Mouse (Mus musculus): ENCODE results near the gene Hipk2. TPM values are rescaled to one million over a fixed set of nuclear protein-coding genes. Genes with fewer than 3 reads are reported as not detected.

Gene Hipk2
- polyA plus RNA-seq, 1 experiment from 2014 or later: 13.7 TPM

DNA sequence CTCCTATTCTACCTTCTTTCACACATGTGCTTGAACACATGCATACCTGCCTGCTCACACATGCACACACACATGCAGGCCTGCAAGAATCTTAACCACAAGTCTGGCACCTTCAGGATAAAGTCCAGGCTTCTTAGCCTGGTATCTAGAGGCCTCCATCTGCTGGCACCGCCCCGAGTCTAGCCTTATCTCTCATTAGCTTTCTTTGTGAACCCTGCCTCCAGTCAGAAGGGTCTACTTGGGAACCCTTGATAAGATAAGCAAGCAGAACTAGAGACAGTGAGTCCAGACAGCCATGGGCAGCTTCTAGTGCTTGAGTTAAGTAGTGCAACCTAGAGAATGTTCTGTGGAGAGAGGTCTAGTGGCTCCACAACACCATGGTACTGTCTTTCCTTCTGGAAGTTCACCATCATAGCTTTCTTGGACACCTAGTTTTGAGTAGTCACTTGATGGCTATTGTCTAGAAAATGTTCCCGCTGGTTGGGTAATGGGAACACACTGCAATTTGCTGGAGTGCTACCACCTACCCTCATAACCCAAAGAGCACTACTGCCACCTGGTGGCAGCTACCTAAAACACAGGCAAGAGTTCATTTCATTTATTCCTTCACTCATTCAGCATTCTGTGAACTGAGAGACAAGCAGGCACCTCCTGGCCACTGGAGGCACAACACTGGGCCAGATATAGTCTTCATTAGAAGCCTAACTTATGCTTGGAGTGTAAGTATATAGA lies 35.0 kb upstream of the Hipk2 start:
- WGBS: 56% methylated on average over 3 of the region's 3 CpGs
- peak; percentile 66 for ATAC-seq (ENCODE audit: low FRiP score, low TSS enrichment)

DNA sequence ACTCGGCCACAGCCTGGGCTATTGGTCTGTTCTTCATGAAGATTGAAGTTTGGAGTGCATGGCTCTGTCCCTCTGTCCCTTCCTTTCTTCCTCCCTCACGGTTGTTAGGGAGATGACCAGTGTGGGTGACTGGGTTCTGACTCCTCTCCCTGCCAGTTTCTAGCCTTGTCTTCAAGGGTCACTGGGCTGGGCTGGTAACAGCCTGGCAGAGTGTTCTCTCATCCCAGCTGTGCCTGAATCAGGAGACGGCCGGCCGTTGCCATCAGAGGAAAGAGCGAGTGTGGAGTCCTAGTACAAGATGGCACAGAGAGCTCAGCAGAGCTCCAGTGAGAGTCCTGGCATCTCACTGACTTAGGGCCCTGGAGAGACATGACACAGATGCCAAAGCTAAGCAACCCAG lies 32.4 kb upstream of the Hipk2 start:
- Histone ChIP-seq H3K4me3 (ENCODE audit: low read depth, low read length) (no peak overlapping the region), H3K4me1 (replicated peaks; ENCODE audit: control insufficient read depth, insufficient read depth) (no peaks in the 10 kb centered on the region; the same call in 1 of the 2 replicates), H3K27ac (replicated peaks) (no peak overlapping the region), H3K9ac (ENCODE audit: low read length) (no peak overlapping the region), H3K4me2 (replicated peaks; ENCODE audit: low read depth) (no peak overlapping the region), H3K9me3 (ENCODE audit: control insufficient read depth, low read length) (no peaks in the 10 kb centered on the region), H3K27me3 (ENCODE audit: control insufficient read depth, insufficient read depth, low read length) (no peaks in the 10 kb centered on the region), H3K36me3 (ENCODE audit: control insufficient read depth, insufficient read depth, low read length) (no peaks in the 10 kb centered on the region)
- no peak for ATAC-seq (ENCODE audit: low FRiP score, low TSS enrichment)
- TF ChIP-seq EP300 (optimal IDR thresholded peaks at IDR 0.05) (no peak), CTCF (IDR thresholded peaks at IDR 0.05; ENCODE audit: low read depth) (no peak)
- 78% methylated on average over 6 of the region's 6 CpGs for WGBS
- no peak for DNase-seq (ENCODE audit: low spot score)

More for the DNA sequence above, 35.0 kb upstream of the Hipk2 start:
- H3K27ac ChIP-seq (replicated peaks): no peak overlapping the region
- no peaks in the 10 kb centered on the region for H3K36me3 ChIP-seq (ENCODE audit: control insufficient read depth, insufficient read depth, low read length)
- H3K4me1 ChIP-seq (replicated peaks; ENCODE audit: control insufficient read depth, insufficient read depth): no peaks in the 10 kb centered on the region; the same call in 1 of the 2 replicates
- peak; percentile 81 for DNase-seq (ENCODE audit: low spot score)
- no peaks in the 10 kb centered on the region for H3K9me3 ChIP-seq (ENCODE audit: control insufficient read depth, low read length)
- H3K27me3 ChIP-seq (ENCODE audit: control insufficient read depth, insufficient read depth, low read length): no peaks in the 10 kb centered on the region
- H3K4me3 ChIP-seq (ENCODE audit: low read depth, low read length): no peak overlapping the region
- no peak overlapping the region for H3K4me2 ChIP-seq (replicated peaks; ENCODE audit: low read depth)
- TF ChIP-seq CTCF (IDR thresholded peaks at IDR 0.05; ENCODE audit: low read depth) (peak; percentile 89), EP300 (optimal IDR thresholded peaks at IDR 0.05) (no peak)
- no peak overlapping the region for H3K9ac ChIP-seq (ENCODE audit: low read length)

DNA sequence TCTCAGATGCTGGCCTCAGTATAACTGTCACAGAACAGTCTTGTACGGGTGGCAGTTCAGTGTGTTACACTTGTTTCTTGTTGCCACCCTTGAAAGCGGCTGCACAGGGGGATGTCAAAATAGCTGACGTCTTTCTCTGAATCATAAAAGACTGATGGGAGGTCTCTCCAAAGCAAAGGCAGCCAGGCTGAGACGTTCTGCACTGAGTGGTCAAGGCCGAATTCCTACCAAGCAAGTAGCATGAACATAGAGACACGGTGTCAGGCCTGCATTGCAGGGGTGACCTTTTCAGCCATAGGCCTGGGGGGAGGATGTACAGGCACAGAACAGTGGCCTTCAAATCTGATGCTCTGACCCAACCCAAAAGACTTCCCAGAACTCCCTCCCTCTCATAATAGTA lies 30.0 kb upstream of the Hipk2 start:
- DNase-seq (ENCODE audit: low spot score) (no peak), ATAC-seq (ENCODE audit: low FRiP score, low TSS enrichment) (no peak)
- no peak overlapping the region for H3K4me2 ChIP-seq (replicated peaks; ENCODE audit: low read depth)
- no peaks in the 10 kb centered on the region for H3K9me3 ChIP-seq (ENCODE audit: control insufficient read depth, low read length)
- H3K27ac ChIP-seq (replicated peaks): no peak overlapping the region
- WGBS: 90% methylated on average over 6 of the region's 6 CpGs
- H3K9ac ChIP-seq (ENCODE audit: low read length): no peak overlapping the region
- H3K27me3 ChIP-seq (ENCODE audit: control insufficient read depth, insufficient read depth, low read length): no peaks in the 10 kb centered on the region
- no peaks in the 10 kb centered on the region for H3K36me3 ChIP-seq (ENCODE audit: control insufficient read depth, insufficient read depth, low read length)
- peaks cover 4% of the 10 kb centered on the region; the same call in 1 of the 2 replicates for H3K4me1 ChIP-seq (replicated peaks; ENCODE audit: control insufficient read depth, insufficient read depth)
- no peak overlapping the region for H3K4me3 ChIP-seq (ENCODE audit: low read depth, low read length)
- no peak for TF ChIP-seq EP300 (optimal IDR thresholded peaks at IDR 0.05)
- TF ChIP-seq CTCF (IDR thresholded peaks at IDR 0.05; ENCODE audit: low read depth): no peak

DNA sequence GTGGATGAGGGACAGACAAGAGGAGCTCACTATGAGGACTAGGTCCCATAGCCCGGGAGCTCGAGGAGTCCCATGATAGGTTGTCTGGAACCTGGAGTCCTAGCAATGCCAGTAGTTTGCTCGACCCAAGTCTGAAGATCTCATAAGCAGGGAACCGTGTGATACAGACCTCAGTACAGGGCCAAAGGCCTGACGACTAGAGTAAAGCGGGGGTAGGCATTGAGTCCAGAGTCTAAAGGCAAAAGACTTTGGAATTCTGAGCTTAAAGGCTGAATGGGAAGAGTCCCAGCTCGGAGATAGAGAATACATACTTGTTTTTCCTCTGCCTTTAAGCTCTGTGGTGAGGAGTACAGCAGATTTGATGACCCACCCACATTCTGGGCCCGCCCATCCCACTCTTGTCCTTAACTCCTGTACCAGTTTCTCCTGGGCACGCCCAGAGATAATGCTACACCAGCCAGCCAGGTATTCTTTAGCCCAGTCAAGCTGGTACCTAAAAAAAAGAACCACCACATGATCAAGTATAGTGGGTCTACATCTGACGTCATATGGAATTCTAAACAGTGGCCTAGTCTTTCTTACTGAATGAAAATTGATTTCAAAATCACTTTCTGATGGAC lies 27.0 kb upstream of the Hipk2 start:
- H3K4me1 ChIP-seq (replicated peaks; ENCODE audit: control insufficient read depth, insufficient read depth): peaks cover 4% of the 10 kb centered on the region; the same call in 1 of the 2 replicates
- TF ChIP-seq CTCF (IDR thresholded peaks at IDR 0.05; ENCODE audit: low read depth) (no peak), EP300 (optimal IDR thresholded peaks at IDR 0.05) (no peak)
- H3K36me3 ChIP-seq (ENCODE audit: control insufficient read depth, insufficient read depth, low read length): no peaks in the 10 kb centered on the region
- H3K27me3 ChIP-seq (ENCODE audit: control insufficient read depth, insufficient read depth, low read length): no peaks in the 10 kb centered on the region
- ATAC-seq (ENCODE audit: low FRiP score, low TSS enrichment) (peak; percentile 63; the same call in 1 of the 2 replicates), DNase-seq (ENCODE audit: low spot score) (peak; percentile 60)
- no peaks in the 10 kb centered on the region for H3K9me3 ChIP-seq (ENCODE audit: control insufficient read depth, low read length)
- no peak overlapping the region for H3K4me3 ChIP-seq (ENCODE audit: low read depth, low read length)
- H3K4me2 ChIP-seq (replicated peaks; ENCODE audit: low read depth): no peak overlapping the region
- WGBS: 78% methylated on average over 10 of the region's 10 CpGs
- 0 out of 2 replicates have a peak overlapping the region, but pooled peaks have one; percentile 13 for H3K27ac ChIP-seq (replicated peaks)
- H3K9ac ChIP-seq (ENCODE audit: low read length): no peak overlapping the region

DNA sequence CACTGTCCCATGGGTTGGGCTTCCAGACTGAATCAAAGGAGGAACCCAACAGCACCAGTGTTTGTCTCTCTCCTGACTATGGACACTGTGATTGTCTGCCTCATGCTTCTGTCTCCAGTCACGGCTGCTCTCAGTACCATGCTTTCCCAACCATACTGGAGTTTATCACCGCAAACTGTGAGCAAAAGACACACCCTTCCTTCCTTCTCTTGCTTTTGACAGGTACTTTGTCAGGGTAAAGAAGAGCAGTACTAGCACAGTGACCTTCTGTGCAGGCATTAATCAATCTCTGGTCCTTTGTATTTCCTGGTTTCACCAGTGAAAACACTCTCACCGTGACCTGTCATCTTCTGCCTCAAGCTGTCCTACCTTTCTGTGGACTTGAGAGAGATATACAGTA lies 25.7 kb upstream of the Hipk2 start:
- no peak for ATAC-seq (ENCODE audit: low FRiP score, low TSS enrichment)

DNA sequence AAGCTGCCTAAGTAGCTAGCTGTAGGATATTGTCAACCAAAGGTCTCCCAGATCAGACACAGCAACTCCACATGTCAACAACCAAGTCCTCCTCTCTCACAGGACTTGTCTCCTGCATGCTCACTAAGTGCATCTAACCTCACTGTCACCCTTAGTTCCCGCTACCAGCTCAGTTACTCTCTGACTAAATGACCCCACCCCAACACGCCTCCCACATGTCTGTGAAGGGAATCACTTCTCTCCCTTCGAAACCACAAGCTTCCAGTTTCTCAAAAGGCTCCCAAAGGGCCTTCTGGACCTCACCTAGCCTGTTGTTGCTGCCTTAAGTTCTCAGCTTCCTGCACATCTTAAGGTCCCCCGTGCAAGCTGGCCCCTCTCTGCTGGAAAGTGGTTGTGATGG lies 25.2 kb upstream of the Hipk2 start:
- no peaks in the 10 kb centered on the region for H3K27me3 ChIP-seq (ENCODE audit: control insufficient read depth, insufficient read depth, low read length)
- ATAC-seq (ENCODE audit: low FRiP score, low TSS enrichment): no peak
- H3K9ac ChIP-seq (ENCODE audit: low read length): no peak overlapping the region
- H3K4me3 ChIP-seq (ENCODE audit: low read depth, low read length): no peak overlapping the region
- 77% methylated on average over 4 of the region's 4 CpGs for WGBS
- no peak for DNase-seq (ENCODE audit: low spot score)
- no peak overlapping the region for H3K4me2 ChIP-seq (replicated peaks; ENCODE audit: low read depth)
- no peak overlapping the region; the same call in 1 of the 2 replicates for H3K27ac ChIP-seq (replicated peaks)
- no peak for TF ChIP-seq CTCF (IDR thresholded peaks at IDR 0.05; ENCODE audit: low read depth)
- no peak for TF ChIP-seq EP300 (optimal IDR thresholded peaks at IDR 0.05)
- H3K4me1 ChIP-seq (replicated peaks; ENCODE audit: control insufficient read depth, insufficient read depth): peaks cover 4% of the 10 kb centered on the region; the same call in 1 of the 2 replicates
- no peaks in the 10 kb centered on the region for H3K36me3 ChIP-seq (ENCODE audit: control insufficient read depth, insufficient read depth, low read length)
- no peaks in the 10 kb centered on the region for H3K9me3 ChIP-seq (ENCODE audit: control insufficient read depth, low read length)

More for the DNA sequence above, 25.7 kb upstream of the Hipk2 start:
- TF ChIP-seq EP300 (optimal IDR thresholded peaks at IDR 0.05) (no peak), CTCF (IDR thresholded peaks at IDR 0.05; ENCODE audit: low read depth) (no peak)
- peaks cover 4% of the 10 kb centered on the region; the same call in 1 of the 2 replicates for H3K4me1 ChIP-seq (replicated peaks; ENCODE audit: control insufficient read depth, insufficient read depth)
- no peak overlapping the region for H3K9ac ChIP-seq (ENCODE audit: low read length)
- no peak overlapping the region for H3K4me3 ChIP-seq (ENCODE audit: low read depth, low read length)
- no peak for DNase-seq (ENCODE audit: low spot score)
- H3K4me2 ChIP-seq (replicated peaks; ENCODE audit: low read depth): no peak overlapping the region
- H3K27ac ChIP-seq (replicated peaks): no peak overlapping the region
- H3K36me3 ChIP-seq (ENCODE audit: control insufficient read depth, insufficient read depth, low read length): no peaks in the 10 kb centered on the region
- H3K9me3 ChIP-seq (ENCODE audit: control insufficient read depth, low read length): no peaks in the 10 kb centered on the region
- WGBS: 47% methylated on average over 3 of the region's 3 CpGs
- no peaks in the 10 kb centered on the region for H3K27me3 ChIP-seq (ENCODE audit: control insufficient read depth, insufficient read depth, low read length)
